11 mouse cellular contexts compared by ENCODE assay signal in the genomic region with DNA sequence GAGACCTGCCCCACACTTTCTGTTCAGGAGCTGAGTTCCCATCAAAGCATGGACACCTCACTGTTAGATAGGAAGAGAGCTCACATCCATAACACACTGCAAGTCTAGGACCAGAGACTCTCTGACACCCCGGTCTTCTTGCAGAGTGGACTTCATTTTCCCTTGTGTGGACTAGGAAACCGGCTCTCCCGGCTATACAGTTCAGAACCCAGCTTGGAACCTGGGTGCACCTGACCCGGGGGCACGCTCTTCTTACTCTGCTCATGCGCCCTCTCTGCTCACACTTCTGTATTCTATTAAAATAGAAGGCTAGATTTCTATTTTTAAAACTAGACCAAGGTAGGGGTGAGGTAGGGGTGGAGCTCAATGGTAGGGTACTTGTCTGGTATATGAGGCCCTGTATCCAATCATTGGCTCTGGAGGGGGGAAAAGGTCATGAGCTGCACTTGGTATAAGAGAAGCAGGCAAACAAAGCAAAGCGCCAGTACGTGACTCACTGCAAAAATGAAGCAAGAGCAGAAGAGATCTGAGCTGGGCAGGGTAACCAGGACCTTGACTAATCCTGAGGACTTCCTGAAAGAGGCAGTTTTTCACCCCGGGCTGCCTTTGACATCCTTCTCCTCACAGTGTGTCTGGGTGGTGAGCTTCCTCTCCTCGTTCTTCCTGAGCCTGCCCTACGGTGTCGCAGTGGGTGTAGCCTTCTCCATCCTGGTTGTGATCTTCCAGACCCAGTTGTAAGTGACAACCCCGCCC. TPM values are rescaled to one million over a fixed set of nuclear protein-coding genes. Genes with fewer than 3 reads are reported as not detected.
A peak's percentile ranks its signal among the peaks of the same experiment; 100 is the strongest.
DNase-seq lines count a peak whose midpoint lies in the region; ATAC-seq lines count a peak whose summit lies in the region.
"Had no signal": no experiment of that assay in that cellular context is flagged by ENCODE, and none has a peak within 500 bp of the region (broad histone marks: within the 10 kb centered on the region; RNA-seq: fewer than 3 reads in every experiment).

No protein-coding gene starts in this region.

- no peak overlapping the region for H3K4me2 ChIP-seq in heart, embryonic 15.5 days
- H3K4me2 ChIP-seq in midbrain, embryonic 13.5 days (replicated peaks), result no peak overlapping the region
- H3K4me2 ChIP-seq: stomach, embryonic 15.5 days had no signal

- no peaks in the 10 kb centered on the region for H3K9me3 ChIP-seq in heart, embryonic 15.5 days (replicated peaks)
- no peaks in the 10 kb centered on the region for H3K9me3 ChIP-seq in midbrain, embryonic 10.5 days (replicated peaks)
- no peaks in the 10 kb centered on the region for H3K9me3 ChIP-seq in midbrain, embryonic 13.5 days
- H3K9me3 ChIP-seq: stomach, embryonic 15.5 days had no signal

- WGBS in heart, embryonic 15.5 days, result 69% methylated on average over 13 of the region's 13 CpGs
- 90% methylated on average over 13 of the region's 13 CpGs for WGBS in midbrain, embryonic 10.5 days
- 86% methylated on average over 13 of the region's 13 CpGs for WGBS in midbrain, embryonic 13.5 days

- ATAC-seq in heart, embryonic 15.5 days (replicated peaks; ENCODE audit: insufficient number of reproducible peaks, insufficient read depth, low FRiP score, low read depth), result 0 out of 2 replicates have a peak, but pooled peaks have one; percentile 24
- ATAC-seq in midbrain, embryonic 13.5 days, result no peak

- H3K27me3 ChIP-seq in heart, embryonic 15.5 days, result no peaks in the 10 kb centered on the region
- no peaks in the 10 kb centered on the region for H3K27me3 ChIP-seq in midbrain, embryonic 10.5 days (ENCODE audit: low read depth, poor library complexity, severe bottlenecking)
- no peaks in the 10 kb centered on the region for H3K27me3 ChIP-seq in midbrain, embryonic 13.5 days
- H3K27me3 ChIP-seq: stomach, embryonic 15.5 days had no signal

- H3K9ac ChIP-seq in heart, embryonic 15.5 days, result no peak overlapping the region
- no peak overlapping the region for H3K9ac ChIP-seq in midbrain, embryonic 13.5 days (replicated peaks)
- H3K9ac ChIP-seq: stomach, embryonic 15.5 days had no signal

- peaks cover 18% of the 10 kb centered on the region for H3K4me1 ChIP-seq in heart, embryonic 15.5 days (replicated peaks)
- H3K4me1 ChIP-seq in midbrain, embryonic 10.5 days, result peaks cover 23% of the 10 kb centered on the region
- peaks cover 8% of the 10 kb centered on the region; the same call in 1 of the 2 replicates for H3K4me1 ChIP-seq in midbrain, embryonic 13.5 days (replicated peaks)

- H3K27ac ChIP-seq in heart, embryonic 15.5 days, result no peak overlapping the region
- no peak overlapping the region for H3K27ac ChIP-seq in midbrain, embryonic 10.5 days (replicated peaks)
- no peak overlapping the region for H3K27ac ChIP-seq in midbrain, embryonic 13.5 days
- H3K27ac ChIP-seq: gastrocnemius, adult 2 months; stomach, embryonic 15.5 days had no signal

- DNase-seq in heart, adult 18-20 months, result no peak
- peak; percentile 40 for DNase-seq in 3T3-L1 (ENCODE audit: low read depth, low spot score)
- peak; percentile 44 for DNase-seq in NIH3T3 (ENCODE audit: low read depth)
- DNase-seq in lung, postnatal 36 days, result peak; percentile 87
- DNase-seq in midbrain, embryonic 10.5 days (ENCODE audit: low spot score), result no peak
- DNase-seq: gastrocnemius, adult 2 months; heart, postnatal 10 days had no signal

- H3K36me3 ChIP-seq in heart, embryonic 15.5 days, result no peaks in the 10 kb centered on the region
- H3K36me3 ChIP-seq in midbrain, embryonic 10.5 days, result no peaks in the 10 kb centered on the region
- H3K36me3 ChIP-seq in midbrain, embryonic 13.5 days, result no peaks in the 10 kb centered on the region
- H3K36me3 ChIP-seq: stomach, embryonic 15.5 days had no signal

- no peak overlapping the region for H3K4me3 ChIP-seq in heart, embryonic 15.5 days
- H3K4me3 ChIP-seq in midbrain, embryonic 10.5 days, result no peak overlapping the region
- H3K4me3 ChIP-seq in midbrain, embryonic 13.5 days (replicated peaks), result no peak overlapping the region
- H3K4me3 ChIP-seq: gastrocnemius, adult 2 months; stomach, embryonic 15.5 days had no signal

RNA-seq across cellular contexts. Expression of gene Slc26a9, which starts 17.4 kb away (rescaled TPM):
- polyA plus RNA-seq in heart, embryonic 15.5 days (2015; fragmentation: Nextera tagmentation; extraction: Ambion mirVana), result 0.08 and 0.22 TPM in 2 replicates
- under 1 TPM in 1 of 2 experiments, not detected in 1; 0.15 TPM for total RNA-seq in heart, adult 18-20 months (2021)
- not detected in 2 replicates for polyA plus RNA-seq in midbrain, embryonic 10.5 days (2016; fragmentation: Nextera tagmentation; extraction: Ambion mirVana)
- 0.03 TPM in 1 of 2 replicates, not detected in the other for polyA plus RNA-seq in midbrain, embryonic 13.5 days (2015; fragmentation: Nextera tagmentation; extraction: Ambion mirVana)
- total RNA-seq: gastrocnemius, adult 2 months; heart, postnatal 10 days had no signal
- polyA plus RNA-seq: neural tube, embryonic 11.5 days had no signal

RNA-seq across cellular contexts. Expression of gene Pm20d1, which starts 35.9 kb away (rescaled TPM):
- 1.4 and 1.8 TPM in 2 replicates for polyA plus RNA-seq in heart, embryonic 15.5 days (2015; fragmentation: Nextera tagmentation; extraction: Ambion mirVana)
- total RNA-seq in heart, adult 18-20 months (2021), result 1 to 10 TPM; 7.4 to 9.1 TPM
- polyA plus RNA-seq in midbrain, embryonic 10.5 days (2016; fragmentation: Nextera tagmentation; extraction: Ambion mirVana), result 1.7 and 1.8 TPM in 2 replicates
- 0.10 and 0.74 TPM in 2 replicates for polyA plus RNA-seq in midbrain, embryonic 13.5 days (2015; fragmentation: Nextera tagmentation; extraction: Ambion mirVana)

Comparison
In these comparisons a context has a peak if more than half of its experiments do, and no peak if none do; other contexts are left out.
1. DNase-seq: peak in 3T3-L1 (single experiment), NIH3T3 (single experiment) and lung, postnatal 36 days (single experiment); none in heart, adult 18-20 months (0 of 2) and midbrain, embryonic 10.5 days (single experiment).